Mouse (Mus musculus) layer of hippocampus, postnatal 25 days (tissue): Measurements from ENCODE around the gene Wfdc9. TPM values are rescaled to one million over a fixed set of nuclear protein-coding genes. Genes with fewer than 3 reads are reported as not detected.
"Not testable (repeated sequence)": the region's sequence is repeated elsewhere in the genome, so short reads cannot be mapped to it uniquely, and the experiment has no call there.

Experiments
- DNase-seq, 2 experiments: peaks; one replicate each; pipeline ENCODE4 v3.0.0; 2022; ENCODE audit warnings: mixed read lengths in 2 of 2, low spot score in 1 of 2; ENCODE audit errors: extremely low spot score in 1 of 2
- total RNA-seq, 2 experiments: library from RNA; stranded (reverse); gene quantifications; 2 replicates each; pipeline ENCODE4 v1.2.3; 2021

The Wfdc9 gene
- total RNA-seq, 2 experiments from 2014 or later, result not detected

GRCm38 (mm10) chr2:164635266-164635665 lies 21.1 kb downstream of the Wfdc9 start:
- no peak for DNase-seq

GRCm38 (mm10) chr2:164621775-164622174 lies 34.6 kb downstream of the Wfdc9 start:
- no peak for DNase-seq

DNA sequence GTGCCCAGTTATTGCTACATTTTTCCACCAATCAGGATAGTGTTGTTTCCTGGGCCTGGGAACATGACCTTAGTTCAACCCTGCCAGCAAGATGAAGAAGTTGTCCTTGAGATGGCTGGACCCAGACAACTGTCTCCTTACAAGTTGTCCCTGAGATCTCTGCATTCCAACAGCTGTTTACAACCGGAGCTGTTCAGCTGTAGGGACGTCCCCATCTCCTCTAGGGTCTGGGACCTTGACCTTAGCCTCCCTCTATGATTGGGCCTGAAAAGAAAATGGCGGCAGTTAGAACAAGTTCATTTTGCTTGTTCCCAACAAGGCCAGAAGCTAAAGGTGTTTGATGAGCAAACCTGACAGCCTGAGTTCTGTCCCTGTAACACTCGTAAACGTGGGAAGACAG lies 37.3 kb downstream of the Wfdc9 start:
- DNase-seq, result no peak

- DNase-seq, result no peak
Observed at GRCm38 (mm10) chr2:164615386-164615785, 41.0 kb downstream of the Wfdc9 start.

DNA sequence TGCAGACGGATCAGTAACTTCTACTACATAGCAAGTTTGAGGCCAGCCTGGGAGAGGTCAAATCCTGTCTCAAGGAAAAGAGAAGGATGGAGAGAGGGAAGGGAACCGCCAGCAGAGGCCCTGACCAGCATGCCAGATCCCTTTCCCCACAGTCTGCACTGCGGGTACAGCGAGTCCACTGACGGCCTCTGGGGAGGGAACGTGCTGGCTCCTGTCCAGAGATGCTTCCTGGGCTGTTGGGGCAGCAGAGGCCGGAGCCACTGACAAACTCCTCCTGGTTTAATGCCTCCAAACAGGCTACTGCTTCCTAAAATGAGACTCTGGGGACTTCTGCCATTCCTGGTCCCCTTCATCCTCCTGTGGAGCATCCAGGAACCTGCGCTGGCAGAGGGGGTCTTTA lies 42.9 kb downstream of the Wfdc9 start, which contains the start of the genes Wfdc6b and Wfdc8:
Gene Wfdc6b (plus strand): TSS at position 52 of the 400 bp plus-strand sequence.
Gene Wfdc8 (minus strand): TSS at position 156 of the 400 bp plus-strand sequence.
- DNase-seq, result not testable (repeated sequence)

- no peak for DNase-seq
Observed at GRCm38 (mm10) chr2:164608781-164609180, 47.6 kb downstream of the Wfdc9 start.

DNA sequence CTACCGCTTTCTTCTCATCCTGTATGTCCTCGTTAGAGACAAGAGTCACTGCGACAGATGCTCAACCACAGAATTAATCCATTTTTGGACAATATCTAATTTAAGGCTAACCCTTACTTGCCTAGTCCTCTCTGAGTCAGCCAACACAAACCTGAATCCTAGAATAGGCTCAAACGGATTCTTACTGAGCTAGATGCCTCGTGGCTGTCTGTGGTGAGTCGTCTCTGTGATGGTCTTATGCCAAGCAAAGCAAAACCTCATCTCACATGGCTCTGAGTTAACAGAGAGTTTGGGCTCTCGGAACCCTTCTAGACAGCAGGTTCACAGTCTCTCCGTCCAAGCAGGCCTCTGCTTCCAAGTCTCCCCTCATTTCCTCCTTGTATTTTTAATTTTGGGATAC lies 52.0 kb downstream of the Wfdc9 start:
- no peak for DNase-seq

DNA sequence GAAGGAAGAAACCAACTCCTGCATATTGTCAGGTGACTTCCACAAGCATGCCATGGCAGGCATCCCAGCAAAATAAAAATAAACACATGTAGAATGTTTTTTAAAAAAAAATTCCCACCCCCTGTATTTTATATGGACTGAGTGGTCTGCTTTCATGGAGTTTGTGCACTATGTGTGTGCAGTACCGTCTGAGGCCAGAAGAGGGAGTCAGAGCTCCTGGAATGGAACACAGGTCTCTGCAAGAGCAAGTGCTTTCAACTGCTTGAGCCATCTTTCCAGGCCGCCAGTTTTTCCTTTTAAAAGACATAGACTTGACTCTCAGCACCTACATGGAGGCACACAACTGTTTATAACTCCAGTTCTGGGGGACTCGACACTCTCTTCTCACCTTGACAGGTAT lies 52.9 kb downstream of the Wfdc9 start:
- no peak for DNase-seq

- DNase-seq, result no peak
Observed at GRCm38 (mm10) chr2:164600179-164600578, 56.2 kb downstream of the Wfdc9 start.

Other genes starting within 250 kb of the Wfdc9 start
- 100 to 1,000 TPM; 101 to 146 TPM for gene Sdc4, start 212.7 kb downstream of the Wfdc9 start, total RNA-seq
- 10 to 100 TPM; 41.0 to 45.2 TPM for gene Sys1, start 199.6 kb downstream of the Wfdc9 start, total RNA-seq
- gene Gm20458, start 195.6 kb downstream of the Wfdc9 start, total RNA-seq, result 10 to 100 TPM in 1 of 2 experiments, 1 to 10 TPM in 1; 3.9 to 11.3 TPM
- not detected for gene Trp53tg5, start 182.9 kb downstream of the Wfdc9 start, total RNA-seq
- 100 to 1,000 TPM; 116 to 118 TPM for gene Dbndd2, start 170.5 kb downstream of the Wfdc9 start, total RNA-seq
- 10 to 100 TPM; 85.3 to 87.3 TPM for gene Pigt, start 159.1 kb downstream of the Wfdc9 start, total RNA-seq
- under 1 TPM in 1 of 2 experiments, not detected in 1; 0.34 TPM for gene Wfdc2, start 94.2 kb downstream of the Wfdc9 start, total RNA-seq
- gene Spint3, start 83.1 kb downstream of the Wfdc9 start, total RNA-seq, result not detected
- not detected for gene Wfdc6a, start 71.1 kb downstream of the Wfdc9 start, total RNA-seq
- gene Eppin, start 63.0 kb downstream of the Wfdc9 start, total RNA-seq, result not detected
- gene Wfdc6b, start 43.1 kb downstream of the Wfdc9 start, total RNA-seq, result not detected
- gene Wfdc8, start 43.0 kb downstream of the Wfdc9 start, total RNA-seq, result not detected
- not detected for gene Wfdc16, start 17.8 kb downstream of the Wfdc9 start, total RNA-seq
- gene Wfdc10, start 537 bp downstream of the Wfdc9 start, total RNA-seq, result not detected
- gene Wfdc11, start 17.5 kb upstream of the Wfdc9 start, total RNA-seq, result not detected
- gene Wfdc13, start 28.5 kb upstream of the Wfdc9 start, total RNA-seq, result not detected
- gene Spint4, start 41.9 kb upstream of the Wfdc9 start, total RNA-seq, result not detected
- gene Spint5, start 58.7 kb upstream of the Wfdc9 start, total RNA-seq, result not detected
- gene Wfdc3, start 89.3 kb upstream of the Wfdc9 start, total RNA-seq, result 1 to 10 TPM in 1 of 2 experiments, under 1 TPM in 1; 0.89 to 1.0 TPM
- 10 to 100 TPM; 37.0 TPM for gene Dnttip1, start 89.4 kb upstream of the Wfdc9 start, total RNA-seq
- gene Ube2c, start 113.3 kb upstream of the Wfdc9 start, total RNA-seq, result 1 to 10 TPM in 1 of 2 experiments, not detected in 1; 1.2 TPM
- gene Tnnc2, start 123.4 kb upstream of the Wfdc9 start, total RNA-seq, result not detected
- 10 to 100 TPM; 38.0 to 45.8 TPM for gene Snx21, start 129.2 kb upstream of the Wfdc9 start, total RNA-seq
- gene Acot8, start 148.3 kb upstream of the Wfdc9 start, total RNA-seq, result 10 to 100 TPM; 24.3 to 25.4 TPM
- gene Zswim3, start 148.5 kb upstream of the Wfdc9 start, total RNA-seq, result 1 to 10 TPM; 7.8 to 9.3 TPM
- gene Zswim1, start 166.1 kb upstream of the Wfdc9 start, total RNA-seq, result 10 to 100 TPM; 22.7 to 22.9 TPM
- not detected for gene Spata25, start 172.0 kb upstream of the Wfdc9 start, total RNA-seq
- gene Ctsa, start 176.3 kb upstream of the Wfdc9 start, total RNA-seq, result 100 to 1,000 TPM in 1 of 2 experiments, 10 to 100 TPM in 1; 93.3 to 106 TPM
- gene Neurl2, start 176.9 kb upstream of the Wfdc9 start, total RNA-seq, result 1 to 10 TPM; 3.4 to 4.6 TPM
- 10 to 100 TPM; 68.8 to 73.7 TPM for gene Pltp, start 201.1 kb upstream of the Wfdc9 start, total RNA-seq
- 10 to 100 TPM; 40.4 to 47.2 TPM for gene Pcif1, start 222.7 kb upstream of the Wfdc9 start, total RNA-seq